Mouse (Mus musculus): ENCODE measurements around the gene Pnpla6.

The Pnpla6 gene

DNA sequence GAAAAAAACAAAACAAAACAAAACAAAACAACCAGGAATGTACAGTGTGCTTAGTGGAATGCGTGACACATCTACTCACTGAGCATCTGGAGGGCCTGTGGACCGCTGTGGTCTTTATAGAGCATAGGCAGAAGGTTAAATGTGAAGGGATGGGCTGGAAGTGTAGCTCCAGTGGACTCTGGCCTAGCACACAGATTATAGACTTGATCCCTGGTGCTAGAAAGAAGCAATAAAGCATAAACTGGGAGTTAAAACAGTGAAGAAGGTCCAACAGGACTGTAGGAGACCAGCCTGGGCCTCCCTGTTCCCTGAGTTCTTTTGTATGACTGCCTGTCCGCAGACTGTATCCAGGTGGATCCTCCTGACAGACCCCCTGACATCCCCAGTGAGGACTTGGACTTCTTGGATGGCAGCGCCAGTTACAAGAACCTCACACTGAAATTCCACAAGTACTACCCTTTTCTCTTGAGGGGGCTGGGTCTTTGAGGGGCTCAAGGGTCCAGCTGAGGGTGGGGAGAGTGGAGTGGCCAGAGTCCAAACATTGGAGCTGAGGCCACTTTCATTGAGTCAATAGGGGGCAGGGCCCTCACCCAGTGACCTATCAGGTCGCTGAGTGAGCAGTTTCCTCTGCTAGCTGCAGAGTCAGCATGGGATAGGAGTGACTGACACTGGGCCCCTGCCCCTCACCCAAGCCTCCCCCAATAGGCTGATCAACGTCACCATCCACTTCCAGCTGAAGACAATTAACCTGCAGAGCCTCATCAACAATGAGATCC lies 7.0 kb upstream of the Pnpla6 start:
- DNase-seq (ENCODE audit: low read depth) = no peak

DNA sequence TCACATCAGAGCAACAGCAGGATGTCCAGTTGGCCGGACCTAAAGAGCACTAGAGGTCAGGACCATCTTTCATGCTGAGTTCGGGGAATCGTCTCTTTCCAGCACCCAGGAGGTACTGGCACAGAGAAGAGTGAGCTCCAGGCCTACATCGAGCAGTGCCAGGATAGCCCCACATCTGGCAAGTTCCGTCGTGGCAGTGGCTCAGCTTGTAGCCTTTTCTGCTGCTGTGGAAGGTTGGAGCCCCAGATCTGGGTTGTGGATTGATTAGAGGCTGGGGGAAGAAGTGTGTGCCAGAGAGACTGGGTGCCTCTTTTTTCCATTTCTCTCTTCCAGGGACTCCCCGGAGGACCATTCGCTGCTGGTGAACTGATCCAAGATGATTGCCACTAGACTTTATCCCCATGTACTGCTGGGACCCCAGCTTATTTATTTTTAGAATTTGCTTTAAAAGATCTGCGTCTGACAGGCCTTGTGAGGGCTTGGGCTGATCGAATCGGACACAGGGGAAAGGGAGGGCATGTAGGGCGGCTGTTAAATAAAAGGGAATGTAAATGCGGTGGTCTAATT lies 420 bp upstream of the Pnpla6 start:
- DNase-seq (ENCODE audit: low read depth) = no peak

DNA sequence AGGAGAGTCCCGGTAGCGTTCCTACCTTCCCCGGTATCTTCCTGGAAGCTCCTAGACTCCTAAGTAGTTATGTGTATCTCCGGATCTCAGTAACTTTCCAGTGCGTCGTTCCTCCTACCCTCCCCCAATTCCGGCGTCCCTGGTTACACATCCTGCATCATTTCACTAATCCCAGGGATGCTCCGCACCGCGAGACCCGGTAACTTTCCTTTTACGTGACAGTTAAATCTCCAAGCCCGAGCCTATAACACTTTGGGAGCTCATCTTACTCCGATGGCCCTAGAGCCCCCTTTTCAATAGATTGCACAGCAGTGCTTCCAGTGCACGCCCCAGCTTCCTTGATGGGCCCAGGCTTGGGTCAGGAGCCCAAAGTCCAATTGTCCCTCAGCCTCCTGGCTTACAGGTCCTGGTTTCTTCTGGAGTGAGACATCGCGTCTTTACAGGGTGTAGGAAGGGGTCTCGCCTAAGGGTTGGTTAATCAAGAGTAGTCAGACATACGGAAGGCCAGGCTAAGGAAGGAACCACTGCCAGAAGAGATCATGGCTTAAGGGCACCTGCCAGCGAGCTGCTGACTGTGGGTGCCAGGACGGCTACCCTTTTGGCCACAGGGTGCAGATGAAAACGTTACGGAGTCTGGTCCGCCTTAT lies 710 bp downstream of the Pnpla6 start:
- DNase-seq (ENCODE audit: low read depth) = peak; percentile 78

DNA sequence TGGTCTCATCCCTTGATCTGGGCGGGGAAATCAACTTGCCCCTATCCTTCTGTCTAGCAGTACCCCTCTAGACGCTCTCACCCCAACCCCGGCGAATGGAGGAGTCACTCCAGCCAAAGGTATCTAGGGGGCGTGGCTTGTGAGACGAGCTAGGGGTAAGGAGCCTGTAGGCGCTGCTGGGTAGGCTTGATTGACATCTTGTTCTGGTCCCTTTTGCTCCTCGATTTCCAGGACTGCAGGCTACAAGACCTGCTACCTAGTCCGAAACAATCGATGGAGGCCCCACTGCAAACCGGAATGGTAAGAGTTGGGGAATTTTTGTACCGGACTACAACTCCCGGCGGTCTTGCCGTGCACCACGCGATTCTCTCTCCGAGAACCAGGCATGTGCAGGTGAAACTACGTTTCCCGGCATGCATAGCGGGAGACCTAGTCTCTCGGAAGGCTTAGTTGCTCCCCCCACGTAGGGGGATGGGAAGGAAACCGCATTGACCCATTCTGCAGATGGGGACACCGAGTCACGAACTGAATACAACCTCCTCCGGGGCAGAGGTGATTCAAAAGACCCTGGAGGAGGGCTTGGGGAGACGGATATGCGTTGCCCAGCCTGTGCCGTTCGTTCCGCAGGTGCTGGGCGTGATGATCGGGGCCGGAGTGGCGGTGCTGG lies 1.4 kb downstream of the Pnpla6 start:
- DNase-seq (ENCODE audit: low read depth) = peak; percentile 95

DNA sequence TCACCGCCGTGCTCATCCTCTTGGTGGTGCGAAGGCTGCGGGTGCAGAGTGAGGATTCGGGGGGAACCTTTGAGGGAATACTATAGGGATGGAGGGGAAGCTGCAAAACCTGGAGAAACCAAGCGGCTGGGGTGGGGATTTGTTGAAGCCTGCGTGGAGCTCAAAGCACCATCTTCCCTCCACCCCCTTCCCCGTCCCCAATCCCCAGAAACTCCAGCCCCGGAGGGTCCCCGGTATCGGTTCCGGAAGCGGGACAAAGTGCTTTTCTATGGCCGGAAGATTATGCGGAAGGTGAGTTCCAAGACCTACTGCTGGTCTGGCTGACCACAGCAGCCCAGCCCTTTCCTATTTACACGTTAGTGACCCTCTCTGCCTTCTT lies 1.9 kb downstream of the Pnpla6 start:
- no peak for DNase-seq (ENCODE audit: low read depth)

DNA sequence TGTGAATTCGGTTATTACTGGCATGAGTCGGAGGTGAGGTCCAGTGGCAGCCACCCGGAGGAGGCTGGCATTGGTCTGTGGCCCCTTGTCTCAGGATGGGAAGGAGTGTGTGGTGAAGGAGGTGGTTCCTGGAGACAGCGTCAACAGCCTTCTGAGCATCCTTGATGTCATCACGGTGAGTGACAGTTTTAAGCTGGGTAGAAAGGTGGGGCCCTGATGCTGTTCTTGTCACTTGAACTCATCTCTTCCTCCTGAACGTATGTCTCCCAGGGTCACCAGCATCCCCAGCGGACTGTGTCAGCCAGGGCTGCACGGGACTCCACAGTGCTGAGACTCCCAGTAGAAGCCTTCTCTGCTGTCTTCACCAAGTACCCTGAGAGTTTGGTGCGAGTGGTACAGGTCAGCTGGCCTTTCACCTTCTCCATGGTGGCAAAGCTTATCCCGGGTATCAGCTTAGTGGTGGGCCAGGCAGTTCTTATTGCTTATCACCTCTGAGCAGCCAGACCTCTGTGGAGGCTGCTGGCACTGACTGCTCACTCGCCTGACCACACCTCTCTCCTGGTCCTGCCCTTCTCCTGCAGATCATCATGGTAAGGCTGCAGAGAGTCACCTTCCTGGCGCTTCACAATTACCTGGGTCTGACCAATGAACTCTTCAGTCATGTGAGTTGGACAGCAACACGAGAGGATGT lies 7.0 kb downstream of the Pnpla6 start:
- DNase-seq (ENCODE audit: low read depth) = no peak

DNA sequence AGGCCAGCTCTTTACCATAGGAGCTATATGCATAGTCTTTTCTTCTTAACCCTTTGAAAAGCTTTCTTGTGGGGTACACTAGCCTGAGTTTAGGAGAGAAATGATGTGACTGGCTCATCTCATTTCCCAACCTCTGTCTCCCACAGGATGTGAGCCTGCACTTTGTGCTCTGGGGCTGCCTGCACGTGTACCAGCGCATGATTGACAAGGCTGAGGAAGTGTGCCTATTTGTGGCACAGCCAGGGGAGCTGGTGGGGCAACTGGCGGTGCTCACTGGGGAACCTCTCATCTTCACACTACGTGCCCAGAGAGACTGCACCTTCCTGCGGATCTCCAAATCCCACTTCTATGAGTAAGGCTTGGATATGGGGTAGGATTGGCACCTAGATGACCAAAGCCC lies 15.6 kb downstream of the Pnpla6 start:
- no peak for DNase-seq (ENCODE audit: low read depth)

DNA sequence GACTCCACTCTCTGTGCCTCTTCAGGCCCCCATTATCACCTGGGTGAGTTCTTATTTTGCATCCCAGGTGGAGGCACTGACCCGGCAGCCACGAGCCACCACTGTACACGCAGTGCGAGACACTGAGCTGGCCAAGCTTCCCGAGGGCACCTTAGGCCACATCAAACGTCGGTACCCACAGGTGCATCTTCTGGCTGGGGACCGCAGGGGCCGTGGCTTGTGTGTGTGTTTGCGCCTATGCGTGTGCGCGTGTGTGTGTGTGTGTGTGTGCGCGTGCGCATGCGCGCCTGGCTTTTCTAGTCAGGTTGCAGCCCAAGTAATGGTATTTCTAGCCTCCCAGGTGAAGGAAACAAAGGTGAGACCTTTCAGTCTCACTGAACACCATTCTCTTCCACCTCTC lies 16.8 kb downstream of the Pnpla6 start:
- DNase-seq (ENCODE audit: low read depth) = no peak

DNA sequence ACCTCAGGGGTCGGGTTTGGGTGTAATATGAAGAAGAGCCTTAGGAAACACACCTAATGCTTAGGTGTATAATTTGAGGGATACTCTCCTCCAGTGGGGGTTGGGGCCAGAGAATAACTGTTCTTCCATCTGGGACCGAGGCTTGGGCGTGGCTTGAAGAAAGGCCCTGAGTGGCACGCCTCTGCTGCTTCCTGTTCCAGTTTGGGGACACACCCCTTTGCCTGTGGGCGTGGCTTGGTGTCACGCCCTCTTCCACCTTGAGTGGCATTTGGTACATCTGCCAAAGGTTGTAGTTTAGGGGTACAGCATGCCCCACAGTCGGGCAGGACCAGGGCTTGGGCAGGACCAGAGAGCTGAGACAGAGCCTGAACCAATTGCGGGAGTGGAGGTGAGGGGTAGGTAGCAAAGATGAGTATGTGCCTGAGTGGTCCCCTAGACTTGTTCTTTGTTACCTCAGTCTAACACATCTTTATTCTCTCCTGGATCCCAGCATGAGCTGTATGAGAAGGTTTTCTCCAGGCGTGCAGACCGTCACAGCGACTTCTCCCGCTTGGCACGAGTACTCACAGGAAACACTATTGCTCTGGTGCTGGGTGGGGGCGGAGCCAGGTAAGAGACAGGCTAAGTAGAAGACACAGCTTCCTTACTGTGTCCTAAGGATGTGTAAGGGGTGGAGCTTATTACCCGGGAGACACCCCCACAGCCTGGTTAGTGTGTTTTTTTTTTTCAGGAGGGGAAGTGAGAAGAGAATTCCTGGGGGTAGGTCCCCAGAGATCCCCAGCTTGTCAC lies 21.1 kb downstream of the Pnpla6 start:
- DNase-seq (ENCODE audit: low read depth) = no peak

DNA sequence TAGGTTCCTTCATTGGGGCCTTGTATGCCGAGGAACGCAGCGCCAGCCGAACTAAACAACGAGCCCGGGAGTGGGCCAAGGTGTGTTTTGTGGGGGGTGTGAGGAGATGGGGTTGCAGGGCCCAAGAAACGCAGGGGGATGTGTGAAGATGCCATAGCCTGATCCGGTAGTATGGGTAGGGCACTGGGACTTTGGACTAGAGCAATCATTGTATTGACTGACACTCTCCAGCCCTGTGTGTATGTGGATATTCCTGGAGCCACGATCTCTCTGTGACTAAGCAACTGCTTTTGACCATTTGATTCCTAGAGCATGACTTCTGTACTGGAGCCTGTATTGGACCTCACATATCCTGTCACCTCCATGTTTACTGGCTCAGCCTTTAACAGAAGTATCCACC lies 21.8 kb downstream of the Pnpla6 start:
- DNase-seq (ENCODE audit: low read depth) = no peak

DNA sequence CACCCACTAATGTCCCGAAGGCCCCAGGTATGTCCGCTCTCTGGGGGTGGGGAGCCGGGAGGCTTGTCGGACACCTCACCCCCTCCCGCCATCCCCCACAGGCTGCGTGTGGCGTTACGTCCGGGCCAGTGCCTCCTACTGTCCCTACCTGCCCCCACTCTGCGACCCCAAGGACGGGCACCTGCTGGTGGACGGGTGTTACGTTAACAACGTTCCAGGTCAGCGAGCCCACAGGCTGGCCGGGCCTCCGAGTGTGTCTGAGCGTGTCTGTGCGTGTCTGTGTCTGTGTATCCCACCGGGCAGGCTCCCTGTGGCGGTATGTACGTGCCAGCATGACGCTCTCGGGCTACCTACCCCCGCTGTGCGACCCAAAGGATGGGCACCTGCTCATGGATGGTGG lies 22.5 kb downstream of the Pnpla6 start:
- no peak for DNase-seq (ENCODE audit: low read depth)

DNA sequence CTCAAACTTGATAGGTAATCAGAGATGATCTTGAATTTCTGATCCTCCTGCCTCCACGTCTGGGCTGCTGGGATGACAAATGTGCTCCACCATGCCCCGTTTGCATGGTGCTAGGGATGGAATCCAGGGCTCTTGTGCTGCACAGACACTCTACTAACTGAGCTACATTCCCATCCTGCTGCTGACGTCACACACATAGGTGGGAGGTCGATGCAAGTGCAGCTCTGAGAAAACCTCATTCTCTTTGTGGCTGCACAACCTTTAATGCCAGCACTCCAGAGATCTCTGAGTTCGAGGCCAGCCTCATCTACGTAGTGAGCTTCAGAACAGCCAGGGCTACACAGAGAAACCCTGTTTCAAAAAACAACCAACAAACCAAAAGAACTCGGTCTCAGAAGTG lies 24.0 kb downstream of the Pnpla6 start:
- DNase-seq (ENCODE audit: low read depth) = no peak

DNA sequence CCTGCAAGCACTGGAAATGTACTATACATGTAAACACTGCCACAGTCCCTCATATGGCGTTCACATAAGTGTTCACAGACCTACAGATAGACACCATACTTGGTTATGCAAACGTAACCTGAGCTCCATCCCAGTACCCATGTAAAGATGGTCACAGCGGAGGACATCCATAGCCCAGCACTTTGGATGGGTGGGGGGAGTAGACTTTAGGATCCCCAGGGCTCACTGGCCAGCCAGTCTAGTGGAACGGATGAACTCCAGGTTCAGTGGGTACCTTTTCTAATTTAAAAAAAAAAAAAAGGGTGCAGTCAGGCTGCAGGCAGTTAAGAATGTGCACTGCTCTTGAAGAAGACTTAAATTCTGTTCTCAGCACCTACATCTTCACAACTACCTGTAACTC lies 24.9 kb downstream of the Pnpla6 start:
- no peak for DNase-seq (ENCODE audit: low read depth)

DNA sequence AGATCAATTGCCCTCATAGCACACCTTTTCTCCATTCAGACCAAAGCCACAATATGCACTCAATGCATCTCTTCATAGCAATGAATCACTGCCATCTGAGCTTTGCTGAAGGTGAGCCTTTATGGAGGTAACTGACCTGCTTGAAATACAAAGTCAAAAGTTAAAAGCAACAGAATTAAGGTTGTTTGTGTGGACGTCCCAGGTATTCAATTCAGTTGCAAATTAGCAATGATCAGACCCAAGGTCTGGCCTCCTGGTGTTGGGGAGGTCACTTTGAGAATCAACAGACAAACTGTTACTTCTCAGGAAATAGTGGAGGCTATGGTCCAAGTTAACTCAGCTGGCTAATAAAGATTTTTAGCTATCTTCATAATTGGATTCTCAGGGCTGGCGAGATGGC lies 31.3 kb downstream of the Pnpla6 start:
- DNase-seq (ENCODE audit: low read depth) = no peak

DNA sequence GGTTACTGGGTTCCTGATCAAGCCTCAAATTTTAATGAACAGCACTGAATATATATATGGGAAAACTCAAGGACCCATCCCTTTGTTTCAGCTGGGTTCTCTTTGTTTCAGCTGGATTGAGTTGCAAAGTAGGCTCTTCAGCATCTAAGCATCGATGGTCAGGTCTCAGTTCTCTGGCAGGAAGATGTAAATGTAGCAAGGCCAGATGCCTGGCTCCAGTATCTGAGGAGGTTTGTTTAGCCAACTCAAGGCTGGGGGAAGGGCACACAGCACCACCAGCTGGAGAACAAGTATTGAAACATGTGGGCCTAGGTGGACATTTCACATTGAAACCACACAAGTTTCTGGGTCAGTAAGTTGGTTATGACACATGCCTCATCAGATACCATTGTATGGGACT lies 37.1 kb downstream of the Pnpla6 start:
- peak; percentile 26 for DNase-seq (ENCODE audit: low read depth)

DNA sequence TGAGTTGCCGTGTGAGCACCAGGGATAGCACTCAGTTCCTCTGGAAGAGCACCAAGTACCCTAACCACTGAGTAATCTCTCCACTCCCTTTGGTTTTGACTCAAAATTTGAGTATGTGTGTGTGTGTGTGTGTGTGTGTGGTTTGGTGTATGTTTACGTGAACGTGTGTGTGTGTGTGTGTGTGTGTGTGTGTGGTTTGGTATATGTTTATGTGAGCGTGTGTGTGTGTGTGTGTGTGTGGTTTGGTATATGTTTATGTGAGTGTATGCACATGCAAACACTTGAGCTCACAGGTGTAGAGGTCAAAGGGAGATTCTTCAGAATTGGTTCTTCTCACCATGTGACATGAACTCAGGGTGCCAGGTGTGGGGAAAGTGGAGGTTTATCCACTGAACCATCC lies 40.9 kb downstream of the Pnpla6 start:
- no peak for DNase-seq (ENCODE audit: low read depth)

DNA sequence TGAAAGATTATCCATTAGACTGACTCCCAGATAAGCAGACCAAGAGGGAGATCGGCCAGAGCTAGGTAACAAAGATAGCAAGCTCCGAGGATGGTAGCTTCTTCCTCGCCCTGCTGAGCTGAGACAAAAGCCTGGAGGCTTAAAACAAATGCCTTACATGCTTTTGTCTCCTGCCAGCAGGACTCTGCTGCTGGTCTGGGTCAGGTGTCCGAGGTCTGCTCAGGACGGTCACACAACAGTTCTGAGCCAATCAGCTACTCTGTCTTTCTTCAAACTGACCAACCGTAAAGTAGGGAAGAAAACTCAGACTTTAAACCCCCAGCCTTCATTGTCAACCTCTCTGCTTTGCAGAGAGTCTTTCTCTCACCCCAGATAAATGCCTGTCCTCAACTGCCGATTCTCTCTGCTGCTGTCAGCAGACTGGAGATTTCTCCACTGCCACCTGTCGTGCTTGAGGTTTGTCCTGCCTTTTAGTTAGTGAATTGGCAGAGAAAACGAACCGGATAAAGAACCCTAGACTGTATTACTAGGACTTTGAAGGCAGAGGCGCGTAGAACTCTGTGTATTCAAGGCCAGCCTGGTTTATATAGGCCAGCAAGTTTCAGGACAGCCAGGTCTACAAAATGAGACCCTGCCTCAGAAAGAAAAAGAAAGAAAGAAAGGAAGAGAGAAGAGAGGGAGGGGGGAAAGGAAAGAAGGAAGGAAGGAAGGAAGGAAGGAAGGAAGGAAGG lies 52.6 kb downstream of the Pnpla6 start, which contains the start of gene C330021F23Rik:
Gene C330021F23Rik, plus strand, starts transcription at position 350 of the 731 bp plus-strand sequence.
- peak; percentile 33 for DNase-seq (ENCODE audit: low read depth)

DNA sequence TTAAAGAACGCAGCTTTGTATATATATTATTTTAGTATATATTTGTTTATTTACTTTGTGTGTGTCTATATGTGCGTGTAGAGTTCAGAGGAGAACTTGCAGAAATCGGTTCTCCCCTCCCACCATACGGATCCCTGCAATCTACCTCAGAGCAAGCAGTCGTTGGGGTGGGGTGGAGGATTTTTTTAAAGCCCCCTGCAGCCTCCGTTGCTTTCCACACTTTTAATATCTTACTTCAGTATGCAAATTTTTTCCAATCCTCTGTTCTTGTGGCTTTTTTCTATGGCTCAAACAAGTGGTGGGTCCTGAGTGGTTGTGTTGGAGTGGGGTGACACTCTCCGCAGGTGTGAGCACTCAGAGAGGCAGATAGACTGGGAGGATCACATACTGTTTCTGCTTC lies 53.2 kb downstream of the Pnpla6 start:
- no peak for DNase-seq (ENCODE audit: low read depth)

DNA sequence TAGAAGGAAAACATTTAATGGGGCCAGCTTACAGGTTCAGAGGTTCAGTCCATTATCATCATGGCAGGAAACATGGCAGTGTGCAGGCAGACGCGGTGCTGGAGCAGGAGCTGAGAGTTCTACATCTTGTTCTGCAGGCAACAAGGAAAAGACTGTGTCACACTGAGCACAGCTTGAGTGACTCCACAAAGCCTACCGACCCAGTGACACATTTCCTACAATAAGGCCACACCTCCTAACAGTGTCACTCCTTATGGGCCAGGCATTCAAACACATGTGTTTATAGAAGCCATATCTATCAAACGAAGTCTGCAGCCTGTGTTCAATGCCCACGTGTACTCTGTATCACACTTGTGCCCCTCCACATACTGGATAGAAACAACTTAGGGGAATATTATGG lies 54.6 kb downstream of the Pnpla6 start:
- DNase-seq (ENCODE audit: low read depth) = no peak

DNA sequence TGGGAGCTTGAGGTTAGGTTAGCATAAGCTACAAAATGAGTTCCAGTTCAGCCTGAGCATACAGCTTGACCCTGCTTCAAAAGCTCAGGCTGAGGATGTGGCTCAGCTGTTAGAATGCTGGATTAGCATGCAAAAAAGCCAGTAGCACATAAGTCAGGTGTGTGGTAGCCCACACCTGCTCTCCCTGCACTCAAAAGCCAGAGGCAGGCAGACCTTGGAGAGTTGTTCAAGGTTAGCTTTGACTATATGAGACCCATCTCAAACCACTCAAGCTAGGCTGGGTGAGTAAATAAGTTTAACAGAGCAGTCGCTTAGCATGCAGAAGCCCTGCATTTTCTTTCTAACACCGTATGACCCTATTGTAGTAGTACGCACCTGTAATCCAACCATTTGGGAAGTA lies 59.4 kb downstream of the Pnpla6 start:
- DNase-seq (ENCODE audit: low read depth) = no peak

All from NIH3T3 (cell line).